Mouse (Mus musculus) kidney, postnatal 4 days (tissue): Measurements from ENCODE around the gene Dbf4.

Experiments used
- DNase-seq, 2 experiments: peaks; one replicate each; pipeline ENCODE4 v3.0.0; 2021; ENCODE audit warnings: mixed read lengths in 2 of 2

Dbf4 gene

DNA sequence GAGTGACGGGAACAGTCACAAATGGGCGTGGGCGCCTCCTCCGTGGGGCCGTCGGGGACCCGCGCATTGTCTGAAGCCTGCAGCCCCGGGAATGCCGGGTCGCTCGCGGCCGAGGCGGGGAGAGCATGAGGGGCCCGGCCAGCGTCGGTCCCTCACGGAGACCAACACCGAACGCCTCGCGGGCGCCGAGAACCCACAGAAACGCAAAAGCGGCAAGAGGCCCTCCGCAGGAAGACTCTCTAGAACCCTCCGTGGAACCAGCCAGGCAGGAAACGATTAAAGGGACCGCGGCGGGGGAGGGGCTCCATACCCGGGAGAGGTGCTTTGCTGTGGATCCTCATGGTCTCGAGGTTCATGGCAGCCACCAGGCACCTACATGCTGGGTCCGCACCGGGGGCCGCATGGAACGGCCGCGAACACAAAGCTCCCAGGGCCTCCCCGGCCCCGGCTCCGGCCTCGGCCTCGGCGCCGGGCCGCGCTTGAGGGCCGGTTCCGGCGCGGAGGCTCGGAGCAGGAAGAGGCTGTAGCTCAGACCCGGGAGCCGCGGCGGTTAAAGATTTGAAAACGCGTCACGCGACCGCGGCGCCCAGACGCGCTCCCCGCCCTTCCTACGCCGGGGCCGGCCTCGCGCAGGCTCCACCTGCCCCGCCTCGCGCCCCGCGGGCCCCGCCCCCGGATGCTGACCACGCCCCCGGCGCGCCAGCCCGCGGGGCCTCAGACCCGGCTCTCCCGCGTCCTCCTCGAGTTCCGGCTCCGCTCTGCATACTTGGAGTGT is at the start of gene Dbf4, which contains the start of gene Slc25a40:
Gene Dbf4 (minus strand): TSS at position 560 of the 775 bp plus-strand sequence.
Gene Slc25a40 (plus strand): TSS at position 694 of the 775 bp plus-strand sequence.
- DNase-seq, result peak; percentile 93 to 96

DNA sequence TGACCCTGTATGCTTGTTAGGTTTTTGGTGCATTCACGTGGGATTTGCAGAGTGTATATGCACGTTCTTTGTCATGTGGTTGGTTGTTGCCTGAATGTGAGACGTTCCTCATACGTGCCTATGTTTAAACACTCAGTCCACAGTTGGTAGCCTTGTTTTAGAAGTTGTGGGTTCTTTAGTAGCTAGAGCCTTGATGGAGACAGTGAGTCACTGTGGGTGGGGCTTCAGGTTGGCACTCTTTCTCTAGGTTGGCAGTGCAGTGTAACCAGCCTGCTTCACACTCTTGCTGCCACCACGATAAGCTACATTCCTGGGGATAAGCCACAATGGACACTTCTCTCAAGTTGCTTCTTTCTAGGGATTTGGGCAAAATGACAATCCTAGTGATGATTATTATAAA is 34.0 kb upstream of the Dbf4 start:
- DNase-seq, result no peak

DNA sequence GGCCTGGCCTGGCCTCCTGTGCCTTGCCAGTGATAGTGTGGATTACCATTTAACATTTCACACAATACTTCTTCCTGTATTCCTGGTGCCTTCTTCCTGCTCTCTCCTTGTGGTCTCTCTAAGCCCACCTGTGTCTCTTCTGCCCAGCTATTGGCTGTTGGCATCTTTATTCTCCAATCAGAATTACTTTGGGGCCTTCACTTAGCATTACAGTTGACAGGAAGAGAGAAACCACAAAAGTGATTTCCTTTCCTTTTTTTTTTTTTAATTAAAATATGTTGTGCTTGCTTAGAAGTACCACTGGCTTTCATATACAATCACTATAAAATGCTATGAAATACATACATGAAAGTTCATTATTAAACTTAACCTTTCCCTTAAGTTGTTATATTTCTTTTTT is 33.0 kb upstream of the Dbf4 start:
- no peak for DNase-seq

DNA sequence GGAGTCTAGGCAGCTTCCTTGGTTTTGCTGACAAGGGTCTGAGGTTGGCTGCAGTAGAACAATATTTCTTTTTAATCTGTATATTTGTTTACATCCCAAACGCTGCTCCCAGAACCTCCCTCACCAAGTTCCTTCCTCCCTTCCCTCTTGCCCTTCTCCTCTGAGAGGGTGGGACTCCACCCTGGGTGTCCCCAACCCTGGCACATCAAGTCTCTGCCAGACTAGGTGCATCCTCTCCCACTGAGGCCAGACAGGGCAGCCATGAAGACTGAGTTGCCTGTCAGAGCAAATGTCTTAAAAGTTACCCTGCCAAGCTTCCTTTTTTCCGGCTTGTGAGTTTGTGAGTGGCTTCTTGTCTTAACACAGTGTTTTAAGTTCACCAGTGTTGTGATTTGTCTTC is 16.6 kb upstream of the Dbf4 start:
- no peak for DNase-seq

DNA sequence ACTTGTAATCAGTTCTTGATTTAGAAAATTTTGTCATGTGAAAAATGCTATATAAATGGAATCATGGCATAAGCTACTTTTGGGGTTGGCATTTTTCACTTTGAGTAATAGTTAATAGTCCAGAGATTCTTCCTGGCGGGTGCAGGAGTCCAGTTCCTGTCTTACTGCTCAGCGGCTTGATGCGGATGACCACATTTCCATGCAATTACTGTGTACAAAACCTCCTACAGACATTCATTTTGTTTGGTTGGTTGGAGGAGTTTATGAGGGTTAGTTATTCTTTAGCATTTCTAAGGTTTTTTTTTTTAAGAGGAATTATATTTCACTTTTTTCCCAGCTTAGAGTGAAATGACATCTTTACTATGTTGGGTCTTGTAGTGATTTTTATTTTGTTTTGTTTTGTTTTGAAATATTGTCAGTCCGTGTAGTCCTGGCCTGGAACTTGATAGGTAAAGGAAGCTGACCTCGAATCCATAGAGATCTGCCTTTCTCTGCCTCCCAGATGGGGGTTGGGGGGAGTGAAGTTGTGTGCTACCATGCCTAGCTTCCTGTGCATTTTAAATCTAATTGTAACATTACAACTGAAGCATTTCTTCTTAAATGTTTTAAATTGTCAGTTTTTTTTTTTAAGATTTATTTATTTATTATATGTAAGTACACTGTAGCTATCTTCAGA is 15.1 kb upstream of the Dbf4 start:
- peak; percentile 10 to 30 for DNase-seq

DNA sequence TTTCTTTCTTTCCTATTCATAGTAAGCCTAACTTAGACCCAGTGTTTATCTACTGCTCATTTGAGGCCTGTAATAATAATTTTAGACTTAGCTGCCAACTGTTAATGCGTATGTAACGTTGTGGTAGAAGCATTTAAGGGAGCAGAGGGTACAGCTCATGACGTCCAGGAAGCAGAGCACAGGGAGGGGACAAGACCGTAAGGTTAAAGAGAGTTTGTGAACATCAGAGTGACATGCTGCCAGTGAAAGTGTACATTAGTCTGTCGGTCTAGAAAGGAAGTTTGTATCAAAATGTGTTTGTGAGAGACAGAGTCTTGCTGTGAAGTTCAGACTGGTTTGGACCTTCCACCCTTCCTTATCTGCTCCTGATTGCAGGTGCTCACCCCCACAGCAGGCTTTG is 3.4 kb upstream of the Dbf4 start:
- no peak for DNase-seq

DNA sequence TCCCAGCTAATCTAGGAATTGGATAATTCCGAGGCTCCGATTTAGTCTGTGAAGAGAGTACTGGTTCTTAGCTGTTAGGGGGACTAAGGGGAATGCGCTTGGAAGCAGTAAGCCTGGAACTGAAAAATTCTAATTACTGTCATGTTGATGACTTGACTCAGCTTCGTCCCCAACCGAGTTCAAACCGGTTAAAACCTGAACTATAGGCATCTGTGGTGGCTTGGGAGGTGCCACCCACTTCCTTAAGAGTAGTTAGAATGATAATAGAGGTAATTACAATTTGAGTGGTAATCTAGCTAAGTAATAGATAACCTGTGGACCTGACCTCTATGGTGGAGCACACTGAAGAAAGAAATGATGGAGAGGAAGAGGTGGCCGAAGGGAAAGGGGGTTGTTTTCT is 1.6 kb upstream of the Dbf4 start:
- no peak for DNase-seq

DNA sequence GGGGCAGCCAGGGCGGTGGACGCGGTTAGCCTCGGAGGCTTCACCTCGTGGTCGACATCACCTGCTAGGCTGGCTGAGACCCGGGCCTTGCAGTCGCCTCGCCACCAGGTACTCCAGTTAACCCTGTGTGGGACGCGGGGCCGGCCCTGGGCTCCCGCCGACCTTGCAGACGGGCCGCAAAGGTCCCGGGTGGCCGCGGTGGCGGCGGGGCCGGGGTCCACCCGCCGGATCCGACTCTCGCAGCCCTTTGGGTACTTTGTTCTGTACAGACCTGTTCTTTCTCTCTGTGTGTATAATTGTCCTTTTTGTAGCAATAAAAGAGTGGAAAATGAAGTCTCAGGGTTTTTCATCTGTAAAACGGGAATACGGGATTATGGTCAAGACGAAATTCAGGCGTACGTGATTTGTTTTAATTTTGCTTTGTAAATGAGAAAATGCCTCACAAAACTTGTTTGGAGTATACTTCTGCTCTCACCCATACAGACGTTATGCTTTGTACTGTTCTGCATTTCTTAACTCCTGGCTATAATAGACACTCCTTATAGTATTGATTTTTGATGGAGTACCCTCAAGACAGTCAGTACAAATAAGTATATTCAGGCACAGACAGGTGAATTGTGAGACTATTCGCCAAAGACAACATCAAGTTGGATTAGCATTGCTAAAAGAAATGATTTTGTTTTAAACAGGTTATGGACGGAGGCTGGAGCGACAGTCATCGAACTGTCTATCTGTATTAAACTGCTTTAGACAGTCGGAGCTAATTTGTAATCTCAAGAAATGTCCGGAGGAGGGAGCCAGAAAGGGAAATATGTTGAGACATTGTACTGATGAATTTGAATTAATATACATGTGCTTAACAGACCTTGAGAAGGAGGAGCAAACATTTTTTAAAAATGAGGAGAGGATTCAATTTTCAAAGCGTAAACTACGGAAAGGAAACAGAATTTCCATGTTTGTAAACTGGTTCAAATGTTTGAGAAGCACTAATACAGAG is 714 bp upstream of the Dbf4 start:
- DNase-seq, result no peak

DNA sequence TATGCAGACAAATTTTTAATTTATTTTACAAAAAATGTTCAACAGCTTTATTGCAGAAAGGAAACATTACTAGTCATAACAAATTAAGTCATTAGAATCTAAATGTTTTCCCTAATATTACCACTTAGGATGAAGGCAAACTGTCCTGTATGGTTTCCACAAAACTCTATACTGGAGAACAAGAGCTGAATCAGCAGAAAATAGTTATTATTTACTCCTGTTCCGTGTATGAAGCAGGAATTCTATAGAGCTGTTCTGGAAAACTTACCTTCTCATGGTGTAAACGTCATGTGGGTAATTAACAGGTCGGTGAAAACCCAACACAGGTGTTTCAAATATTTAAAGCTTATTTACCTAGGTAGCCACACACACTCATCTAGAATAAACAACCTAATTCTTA is 1.1 kb downstream of the Dbf4 start:
- DNase-seq, result no peak

DNA sequence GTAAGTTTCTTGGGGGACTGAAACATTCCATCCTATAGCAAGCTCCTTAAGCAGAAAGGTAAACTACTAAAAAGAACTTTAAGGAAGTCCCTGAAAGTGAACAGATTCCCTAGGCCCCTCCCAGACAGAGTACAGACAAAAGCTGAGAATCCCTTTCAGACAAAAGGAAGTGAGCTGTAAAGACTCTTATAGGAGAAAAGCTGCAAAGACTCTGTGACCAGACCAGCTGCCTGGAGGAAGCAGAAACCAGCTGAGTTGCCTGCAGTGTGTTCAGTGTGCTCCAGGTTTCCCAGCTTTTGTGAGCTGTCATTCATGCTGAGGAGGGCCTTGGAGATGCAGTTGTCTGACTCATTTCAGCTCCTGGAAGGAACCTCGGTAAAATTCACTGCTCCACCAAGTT is 5.1 kb downstream of the Dbf4 start:
- no peak for DNase-seq

DNA sequence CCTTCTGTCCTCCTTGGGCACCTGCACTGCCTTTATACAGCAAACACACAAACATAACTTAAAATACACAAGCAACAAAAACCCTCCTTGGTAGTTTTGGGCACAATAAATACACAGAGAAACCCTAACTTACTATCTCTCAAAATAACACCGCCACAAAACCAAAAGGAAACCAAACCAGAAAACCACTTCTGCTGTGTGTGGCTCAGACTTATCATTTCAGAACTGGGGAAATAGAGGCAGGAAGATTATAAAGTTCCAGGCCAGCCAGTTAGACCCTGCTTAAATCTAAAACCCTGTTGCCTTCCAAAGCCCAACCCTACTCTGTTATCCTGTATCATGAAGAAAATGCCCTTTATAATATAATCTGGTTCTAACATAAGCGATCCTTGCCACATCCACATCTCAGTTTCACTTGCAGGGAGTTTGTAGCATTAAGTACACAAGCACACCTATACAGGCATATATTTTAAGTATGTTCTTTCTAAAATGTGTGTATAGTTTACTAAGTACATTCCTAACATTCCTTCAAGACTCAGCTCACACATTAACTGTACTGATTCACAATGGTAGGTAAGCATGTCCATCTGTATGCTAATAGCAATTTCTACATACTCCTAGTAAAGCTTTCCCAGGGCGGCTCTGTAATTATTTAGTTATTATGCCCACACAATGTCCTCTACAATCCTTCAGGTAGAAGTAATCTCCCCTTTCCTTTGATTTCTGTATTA is 5.7 kb downstream of the Dbf4 start:
- DNase-seq, result no peak

DNA sequence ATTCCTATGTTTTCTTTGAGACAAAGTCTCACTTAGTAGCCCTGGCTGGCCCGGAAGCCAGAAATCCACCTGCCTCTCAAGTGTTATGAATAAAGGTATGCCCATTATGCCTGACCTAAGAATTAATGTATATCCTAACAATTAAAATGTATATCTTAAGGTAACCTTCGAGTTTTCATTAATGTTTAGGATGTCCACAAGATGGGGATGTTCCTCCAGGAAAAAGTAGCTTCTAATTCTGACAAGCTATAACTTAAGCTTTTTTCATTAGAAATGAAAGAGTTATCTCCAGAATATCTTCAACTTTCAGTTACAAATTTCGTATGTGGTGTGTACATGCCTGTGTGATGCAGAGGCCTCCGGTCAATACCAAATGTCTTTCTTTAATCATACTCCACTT is 13.8 kb downstream of the Dbf4 start:
- no peak for DNase-seq

DNA sequence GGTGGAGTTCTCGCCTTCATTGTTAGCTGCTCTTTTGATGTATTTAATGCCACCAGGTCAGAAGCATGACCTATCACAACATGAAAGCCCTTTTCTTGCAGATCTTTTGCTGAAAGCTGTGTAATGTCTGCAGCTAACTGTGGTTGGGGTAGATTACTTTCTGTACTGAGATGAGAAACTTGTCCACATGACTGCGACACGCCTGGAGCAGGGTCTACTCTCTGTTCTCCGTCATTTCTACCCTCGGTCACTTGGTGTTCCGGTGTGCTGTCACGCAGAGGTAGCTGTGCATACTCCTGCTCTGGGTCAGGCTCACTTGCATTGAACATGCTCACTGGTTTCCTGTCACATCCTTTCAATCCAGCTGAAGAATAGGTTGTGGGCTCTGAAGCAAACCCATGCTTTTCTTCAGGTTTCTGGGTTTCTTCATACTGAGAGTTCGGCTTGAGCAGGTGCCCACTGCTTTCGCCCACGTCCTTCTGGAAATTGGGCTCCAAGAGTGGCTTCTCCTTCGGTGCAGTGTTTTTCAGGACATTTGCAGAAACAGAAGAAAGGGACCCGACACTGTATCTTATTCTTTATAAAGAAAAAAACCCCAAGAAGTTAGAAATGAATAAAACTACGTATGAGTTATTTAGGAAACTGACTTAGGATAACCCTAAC is 24.8 kb downstream of the Dbf4 start:
- no peak for DNase-seq

DNA sequence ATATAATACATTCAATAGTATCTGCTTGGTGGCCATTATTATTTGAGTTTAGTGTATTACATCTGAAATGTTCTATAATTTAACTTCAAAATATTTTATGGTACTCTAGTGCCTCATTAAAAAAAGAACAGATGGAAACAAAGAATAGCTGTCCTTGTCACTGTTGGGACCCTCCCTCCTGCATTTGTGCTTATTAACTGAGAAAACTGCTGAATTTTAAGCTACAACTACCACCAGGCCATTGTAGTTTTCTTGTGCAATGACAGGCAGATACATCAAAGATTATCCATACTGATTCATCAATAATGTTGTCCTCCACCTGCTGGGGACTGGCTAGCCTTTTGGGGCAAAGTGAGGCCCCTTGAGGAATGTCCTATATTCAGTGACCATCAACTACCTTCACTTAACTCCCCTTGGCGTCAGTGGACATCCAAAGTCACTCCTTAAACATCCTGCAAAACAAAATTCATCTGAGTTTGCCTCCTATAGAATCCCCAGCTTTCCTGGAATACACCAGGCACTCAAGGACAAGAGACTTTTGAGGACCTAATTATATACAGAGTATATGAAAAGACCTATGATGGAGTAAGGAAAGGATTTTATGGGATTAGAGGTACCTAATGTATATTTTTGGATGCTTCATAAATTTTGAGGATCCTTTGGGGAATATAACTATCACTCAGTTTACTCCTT is 28.5 kb downstream of the Dbf4 start:
- no peak for DNase-seq

DNA sequence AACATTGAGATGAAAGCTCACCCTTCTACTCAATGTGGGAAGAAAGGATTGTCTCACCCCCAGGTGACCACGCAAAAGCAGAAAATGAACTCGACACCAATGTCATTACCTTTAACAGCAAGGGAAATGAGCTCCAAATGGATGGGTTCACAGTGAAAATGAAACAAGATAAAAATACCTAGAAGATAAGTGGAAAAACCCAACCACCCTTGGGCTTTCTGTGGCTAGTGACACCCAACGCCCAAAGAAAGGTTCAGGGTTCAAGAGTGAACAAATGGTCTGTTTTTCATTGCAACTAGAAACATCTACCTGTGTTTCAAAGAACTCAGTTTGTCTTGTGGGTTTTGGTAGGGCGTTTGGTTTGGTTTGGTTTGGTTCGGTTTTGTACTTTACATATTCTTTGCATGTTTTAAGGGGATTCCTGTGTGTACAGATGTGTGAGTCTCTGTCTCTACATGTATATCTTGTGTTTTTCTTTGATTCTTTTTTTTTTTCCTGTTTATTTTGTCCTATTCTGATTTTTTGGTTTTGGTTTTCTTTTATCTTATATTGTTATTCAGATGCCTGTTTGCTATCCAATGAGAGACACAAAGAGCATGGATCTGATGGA is 48.1 kb downstream of the Dbf4 start:
- DNase-seq, result no peak

DNA sequence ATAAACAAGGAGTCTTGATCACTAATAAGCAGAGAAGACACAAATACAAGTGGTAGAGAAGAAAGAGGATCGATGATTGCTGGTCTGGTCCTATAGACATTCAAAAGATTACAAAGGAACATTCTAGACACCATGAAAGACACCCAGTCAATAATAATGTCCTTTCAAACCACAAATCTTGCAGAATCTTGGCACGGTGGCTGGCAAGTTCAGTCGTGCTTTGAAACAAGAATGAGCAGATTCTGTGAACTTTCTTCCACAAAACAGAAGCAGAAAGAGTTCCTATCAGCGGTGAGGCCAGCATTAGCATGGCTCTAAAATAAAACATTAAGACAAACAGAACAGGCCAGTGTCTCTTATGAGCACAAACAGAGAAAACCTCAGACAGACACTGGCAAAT is 49.1 kb downstream of the Dbf4 start:
- DNase-seq, result no peak

DNA sequence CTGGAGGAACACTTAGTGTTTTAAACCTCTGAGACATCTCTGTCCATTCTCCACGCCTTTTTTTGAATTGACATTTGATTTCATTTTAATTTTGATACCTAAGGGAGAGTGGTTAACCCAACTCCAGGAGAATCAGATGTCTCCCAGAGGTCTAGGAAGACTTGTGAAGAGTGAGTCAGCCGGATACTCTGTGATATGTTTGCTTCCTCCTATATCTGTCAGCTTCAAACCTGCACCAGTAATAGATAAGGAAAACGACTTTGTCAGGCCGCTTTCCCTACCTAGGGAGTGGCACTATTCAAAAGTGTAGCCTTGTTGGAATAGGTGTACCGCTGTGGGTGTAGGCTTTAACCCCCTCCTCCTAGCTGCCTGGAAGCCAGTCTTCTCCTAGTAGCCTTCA is 53.7 kb downstream of the Dbf4 start:
- no peak for DNase-seq

DNA sequence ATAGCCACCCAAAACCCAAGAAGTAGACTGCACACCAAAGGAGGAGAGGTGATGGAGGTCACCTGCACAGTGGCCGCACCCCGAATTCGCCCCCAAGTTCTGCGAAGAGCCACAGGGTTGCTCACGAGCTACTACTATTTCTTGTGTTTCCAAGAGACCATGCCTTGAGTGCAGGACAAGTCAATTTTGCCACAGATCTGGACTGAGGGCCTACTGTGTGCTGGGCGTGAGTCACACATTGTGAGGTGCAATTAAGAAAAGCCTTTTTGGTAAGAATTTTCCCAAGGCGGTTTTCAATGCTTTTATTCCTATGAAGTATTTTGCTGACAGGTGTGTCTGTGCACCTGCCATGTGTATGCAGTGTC is 54.2 kb downstream of the Dbf4 start:
- no peak for DNase-seq

DNA sequence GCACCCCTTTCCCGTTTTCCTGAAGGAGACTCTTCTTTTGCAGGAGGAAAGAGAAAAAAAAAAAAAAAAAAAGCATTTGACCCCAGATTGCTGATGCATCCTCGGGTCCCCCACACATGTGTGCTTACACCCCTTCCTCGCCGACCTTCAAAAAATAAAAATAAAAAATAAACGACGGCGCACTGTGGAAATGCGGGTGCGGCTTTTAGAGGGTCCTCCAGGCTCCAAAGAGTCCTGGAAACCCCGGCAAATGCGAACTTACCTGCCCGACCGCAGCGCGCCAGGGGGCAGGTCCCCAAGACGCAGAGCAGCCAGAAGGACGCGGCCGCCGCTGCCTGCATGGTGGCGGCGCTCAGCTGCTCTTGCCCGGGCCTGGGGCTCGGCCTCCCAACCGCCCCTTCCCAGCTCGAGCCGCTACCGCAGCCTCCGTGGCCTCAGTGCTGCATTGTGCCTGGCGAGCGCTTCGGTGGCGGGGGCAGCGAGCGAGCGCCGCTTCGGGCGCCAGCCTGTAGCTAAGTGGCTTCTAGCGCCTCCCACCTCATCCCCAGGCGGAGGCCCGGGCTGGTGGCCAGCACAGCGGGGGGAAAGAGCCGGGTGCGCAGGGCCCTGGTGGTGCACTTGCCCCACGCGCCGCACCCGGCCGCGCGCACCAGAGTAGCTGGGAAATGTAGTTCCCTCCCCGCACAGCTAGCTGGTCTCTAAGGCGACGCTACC is 54.7 kb downstream of the Dbf4 start, which contains the start of gene Adam22:
Gene Adam22 (minus strand): TSS at position 547 of the 714 bp plus-strand sequence.
- DNase-seq, result peak; percentile 83 to 87
